Mouse (Mus musculus) adrenal gland, postnatal 10 days (tissue): ENCODE data around the gene T. TPM values are rescaled to one million over a fixed set of nuclear protein-coding genes. Genes with fewer than 3 reads are reported as not detected.
"Not testable (repeated sequence)": the region's sequence is repeated elsewhere in the genome, so short reads cannot be mapped to it uniquely, and the experiment has no call there.

Source experiments
- DNase-seq: peaks from one replicate; pipeline ENCODE4 v3.0.0; 2021; ENCODE audit warnings: mixed read lengths
- long read RNA-seq, 2 experiments: library from polyadenylated mRNA; stranded (forward); transcript quantifications; one replicate each; pipeline ENCODE4 v2.0.0; 2021
- total RNA-seq, 2 experiments: library from RNA; stranded (reverse); gene quantifications; 2 replicates each; pipeline ENCODE4 v1.2.3; 2021

T gene
- total RNA-seq = not detected
- long read RNA-seq, experiment 1 = 0 reads
- long read RNA-seq, experiment 2 = 0 reads

- DNase-seq = no peak
Observed at GRCm38 (mm10) chr17:8433978-8434960, at the start of gene T. Gene T, plus strand, starts transcription at chr17:8434423.

GRCm38 (mm10) chr17:8385441-8385840 lies 48.8 kb upstream of the T start:
- no peak for DNase-seq

GRCm38 (mm10) chr17:8388463-8388862 lies 45.8 kb upstream of the T start:
- DNase-seq = peak; percentile 32

GRCm38 (mm10) chr17:8388990-8389789 lies 45.0 kb upstream of the T start:
- DNase-seq = no peak

- DNase-seq = no peak
Observed at GRCm38 (mm10) chr17:8389790-8390095, 44.5 kb upstream of the T start.

- DNase-seq = no peak
Observed at GRCm38 (mm10) chr17:8390487-8390886, 43.7 kb upstream of the T start.

- no peak for DNase-seq
Observed at GRCm38 (mm10) chr17:8396371-8396770, 37.9 kb upstream of the T start.

GRCm38 (mm10) chr17:8397946-8398345 lies 36.3 kb upstream of the T start:
- DNase-seq = no peak

- not testable (repeated sequence) for DNase-seq
Observed at GRCm38 (mm10) chr17:8403932-8404331, 30.3 kb upstream of the T start.

- DNase-seq = no peak
Observed at GRCm38 (mm10) chr17:8406285-8406684, 27.9 kb upstream of the T start.

GRCm38 (mm10) chr17:8408002-8408401 lies 26.2 kb upstream of the T start:
- not testable (repeated sequence) for DNase-seq

GRCm38 (mm10) chr17:8408589-8409295 lies 25.5 kb upstream of the T start:
- DNase-seq = no peak

GRCm38 (mm10) chr17:8410330-8410729 lies 23.9 kb upstream of the T start:
- no peak for DNase-seq

GRCm38 (mm10) chr17:8413656-8414055 lies 20.6 kb upstream of the T start:
- DNase-seq = no peak

GRCm38 (mm10) chr17:8415533-8415932 lies 18.7 kb upstream of the T start:
- DNase-seq = no peak

- DNase-seq = no peak
Observed at GRCm38 (mm10) chr17:8416865-8417264, 17.4 kb upstream of the T start.

- no peak for DNase-seq
Observed at GRCm38 (mm10) chr17:8420739-8421138, 13.5 kb upstream of the T start.

GRCm38 (mm10) chr17:8421517-8421916 lies 12.7 kb upstream of the T start:
- DNase-seq = no peak

- peak; percentile 31 for DNase-seq
Observed at GRCm38 (mm10) chr17:8423283-8423682, 10.9 kb upstream of the T start.

GRCm38 (mm10) chr17:8429436-8429835 lies 4.8 kb upstream of the T start:
- DNase-seq = no peak

GRCm38 (mm10) chr17:8429896-8430295 lies 4.3 kb upstream of the T start:
- no peak for DNase-seq

- no peak for DNase-seq
Observed at GRCm38 (mm10) chr17:8432179-8432800, 1.9 kb upstream of the T start.
